Mouse (Mus musculus): ENCODE measurements at regions not wholly inside any gene's neighbourhood (a gene's known extent, or its start where the extent isn't known, plus 50 kb on each side); places are given as distances from the start of the nearest gene placed in this dataset.

DNA sequence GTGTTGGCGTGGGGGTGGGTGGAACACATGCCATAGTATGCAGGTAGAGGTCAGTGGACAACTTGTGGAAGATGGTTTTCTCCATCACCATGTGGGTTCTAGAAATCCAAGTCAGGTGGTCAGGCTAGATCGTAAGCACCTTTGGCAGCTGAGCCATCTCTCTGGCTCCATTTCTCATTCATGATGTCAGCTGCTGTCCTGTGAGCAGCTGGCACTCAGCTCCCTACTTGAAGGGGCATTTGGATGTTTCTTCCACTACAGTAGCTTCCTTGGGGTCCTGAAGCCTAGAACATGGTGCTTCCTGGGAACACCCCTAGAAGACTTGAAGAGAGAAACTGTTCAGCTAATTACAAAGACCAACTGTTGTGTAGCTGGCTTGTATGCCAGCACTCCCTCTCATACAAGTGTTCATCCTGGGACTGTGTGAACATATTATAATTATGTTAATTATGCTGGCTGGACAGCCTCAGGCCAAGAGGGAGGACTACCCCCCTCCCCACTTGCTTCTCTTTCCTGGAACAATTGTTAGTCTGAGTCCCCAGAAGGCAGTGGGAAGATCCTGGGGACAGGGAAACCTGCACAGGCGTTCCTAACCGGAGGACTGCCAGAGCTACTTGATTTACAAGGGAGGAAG lies 160.4 kb downstream of the C1d start:
- Histone ChIP-seq H3K9me3 (ENCODE audit: control insufficient read depth, low read length) (peaks cover 4% of the 10 kb centered on the region; the same call in 1 of the 2 replicates), H3K27me3 (ENCODE audit: control insufficient read depth, insufficient read depth, low read length) (no peaks in the 10 kb centered on the region), H3K4me3 (replicated peaks; ENCODE audit: low read length) (no peak overlapping the region), H3K36me3 (ENCODE audit: control insufficient read depth, insufficient read depth, low read length) (no peaks in the 10 kb centered on the region), H3K4me1 (ENCODE audit: control insufficient read depth, insufficient read depth, low read length) (no peaks in the 10 kb centered on the region), H3K4me2 (replicated peaks; ENCODE audit: low read depth, low read length, severe bottlenecking) (no peak overlapping the region), H3K27ac (replicated peaks; ENCODE audit: low read depth, low read length) (no peak overlapping the region), H3K9ac (ENCODE audit: low read depth, low read length, severe bottlenecking) (no peak overlapping the region)
- DNase-seq (ENCODE audit: low spot score) (no peak), ATAC-seq (ENCODE audit: low FRiP score, low read depth) (no peak)
- WGBS: 55% methylated on average over 4 of the region's 4 CpGs
- no peak for TF ChIP-seq POLR2A (IDR thresholded peaks at IDR 0.05; ENCODE audit: borderline replicate concordance, extremely low read depth, insufficient read depth, insufficient read length)

DNA sequence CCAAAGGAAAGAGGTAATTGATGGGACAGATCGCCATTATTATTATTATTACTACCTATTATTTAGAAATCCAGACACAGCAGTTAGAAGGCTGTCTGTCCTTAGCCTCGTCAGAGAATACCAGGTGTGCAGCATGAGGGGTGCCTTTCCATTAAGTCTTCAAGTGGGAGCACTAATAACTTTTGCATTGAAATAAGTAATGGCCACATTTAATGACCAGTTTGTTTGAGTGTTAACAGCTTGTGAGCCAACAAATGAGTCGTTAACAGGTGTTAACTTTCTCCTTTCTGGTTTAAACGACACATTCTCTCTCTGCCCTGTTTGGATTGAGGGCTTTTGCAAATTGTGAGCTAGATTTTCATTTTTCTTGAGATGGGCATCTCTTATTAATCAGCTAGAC lies 184.8 kb downstream of the C1d start:
- H3K4me1 ChIP-seq (ENCODE audit: control insufficient read depth, insufficient read depth, low read length): no peaks in the 10 kb centered on the region
- H3K9ac ChIP-seq (ENCODE audit: low read depth, low read length, severe bottlenecking): no peak overlapping the region
- no peak overlapping the region for H3K27ac ChIP-seq (replicated peaks; ENCODE audit: low read depth, low read length)
- H3K9me3 ChIP-seq (ENCODE audit: control insufficient read depth, low read length): no peaks in the 10 kb centered on the region
- 11% methylated on average over 4 of the region's 4 CpGs for WGBS
- DNase-seq (ENCODE audit: low spot score) (no peak), ATAC-seq (ENCODE audit: low FRiP score, low read depth) (no peak)
- no peak for TF ChIP-seq POLR2A (IDR thresholded peaks at IDR 0.05; ENCODE audit: borderline replicate concordance, extremely low read depth, insufficient read depth, insufficient read length)
- H3K27me3 ChIP-seq (ENCODE audit: control insufficient read depth, insufficient read depth, low read length): no peaks in the 10 kb centered on the region
- no peak overlapping the region for H3K4me2 ChIP-seq (replicated peaks; ENCODE audit: low read depth, low read length, severe bottlenecking)
- no peak overlapping the region for H3K4me3 ChIP-seq (replicated peaks; ENCODE audit: low read length)
- H3K36me3 ChIP-seq (ENCODE audit: control insufficient read depth, insufficient read depth, low read length): no peaks in the 10 kb centered on the region

DNA sequence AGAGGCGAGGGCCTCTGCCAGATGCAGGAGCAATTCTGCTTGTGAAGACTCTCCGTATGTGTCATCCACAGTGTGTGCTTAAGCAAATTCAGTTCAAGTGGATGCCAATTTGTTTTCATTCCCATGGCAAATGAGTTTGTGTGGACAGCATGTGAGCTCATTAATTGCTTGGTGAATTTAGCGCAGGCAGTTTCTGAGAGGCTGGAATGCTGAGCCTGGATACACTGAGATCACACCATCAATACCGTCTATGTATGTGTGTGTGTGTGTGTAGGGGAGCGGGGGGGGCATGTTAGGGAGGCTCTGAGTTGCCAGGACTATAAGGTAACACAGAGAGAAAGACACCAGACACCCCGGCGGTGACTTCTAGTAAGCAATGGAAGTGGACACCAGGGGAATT lies 191.9 kb downstream of the C1d start:
- no peak for DNase-seq (ENCODE audit: low spot score)
- ATAC-seq (ENCODE audit: low FRiP score, low read depth): no peak
- Histone ChIP-seq H3K4me1 (ENCODE audit: control insufficient read depth, insufficient read depth, low read length) (0 out of 2 replicates have a peak, but pooled peaks cover 3% of the 10 kb centered on the region), H3K4me2 (replicated peaks; ENCODE audit: low read depth, low read length, severe bottlenecking) (no peak overlapping the region), H3K4me3 (replicated peaks; ENCODE audit: low read length) (no peak overlapping the region), H3K9ac (ENCODE audit: low read depth, low read length, severe bottlenecking) (no peak overlapping the region), H3K36me3 (ENCODE audit: control insufficient read depth, insufficient read depth, low read length) (no peaks in the 10 kb centered on the region), H3K27ac (replicated peaks; ENCODE audit: low read depth, low read length) (no peak overlapping the region), H3K9me3 (ENCODE audit: control insufficient read depth, low read length) (no peaks in the 10 kb centered on the region), H3K27me3 (ENCODE audit: control insufficient read depth, insufficient read depth, low read length) (no peaks in the 10 kb centered on the region; the same call in 1 of the 2 replicates)
- WGBS: 62% methylated on average over 7 of the region's 7 CpGs
- no peak for TF ChIP-seq POLR2A (IDR thresholded peaks at IDR 0.05; ENCODE audit: borderline replicate concordance, extremely low read depth, insufficient read depth, insufficient read length)

DNA sequence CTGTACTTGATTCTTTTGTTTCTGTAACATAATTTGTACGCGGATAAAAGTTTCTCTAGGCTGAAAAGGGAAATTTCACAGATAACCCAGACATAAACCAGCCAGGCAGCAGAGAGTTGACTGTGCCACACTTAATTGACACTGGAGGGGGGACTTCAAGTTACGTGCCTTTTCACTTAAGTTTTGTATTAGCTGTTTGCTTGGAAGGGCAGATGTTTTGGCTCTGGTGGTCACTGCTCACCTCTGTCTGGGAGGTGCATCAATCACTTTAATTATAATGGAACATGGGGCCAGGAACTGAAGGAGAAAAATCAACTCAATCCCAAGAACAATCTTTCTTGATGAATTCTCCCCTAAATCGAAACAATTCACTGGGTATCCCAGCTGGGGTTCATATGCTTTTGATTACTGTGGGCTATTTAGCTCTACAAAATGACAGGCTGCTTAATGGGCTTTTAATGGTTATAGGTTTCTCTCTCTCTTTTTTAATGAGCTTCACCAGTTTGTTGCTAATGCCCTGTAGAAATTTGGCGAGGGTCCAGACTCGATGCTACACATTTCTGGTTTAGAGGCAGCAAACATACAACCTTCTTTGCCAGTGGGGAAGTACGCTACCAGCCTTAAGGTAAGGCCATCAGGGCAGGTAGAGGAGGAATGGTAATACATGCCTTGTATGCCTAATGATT lies 193.1 kb downstream of the C1d start:
- no peak for DNase-seq (ENCODE audit: low spot score)
- Histone ChIP-seq H3K9me3 (ENCODE audit: control insufficient read depth, low read length) (no peaks in the 10 kb centered on the region), H3K9ac (ENCODE audit: low read depth, low read length, severe bottlenecking) (no peak overlapping the region), H3K36me3 (ENCODE audit: control insufficient read depth, insufficient read depth, low read length) (no peaks in the 10 kb centered on the region), H3K4me1 (ENCODE audit: control insufficient read depth, insufficient read depth, low read length) (0 out of 2 replicates have a peak, but pooled peaks cover 3% of the 10 kb centered on the region), H3K4me3 (replicated peaks; ENCODE audit: low read length) (no peak overlapping the region), H3K27ac (replicated peaks; ENCODE audit: low read depth, low read length) (no peak overlapping the region), H3K4me2 (replicated peaks; ENCODE audit: low read depth, low read length, severe bottlenecking) (no peak overlapping the region), H3K27me3 (ENCODE audit: control insufficient read depth, insufficient read depth, low read length) (no peaks in the 10 kb centered on the region; the same call in 1 of the 2 replicates)
- 15% methylated on average over 7 of the region's 7 CpGs for WGBS
- ATAC-seq (ENCODE audit: low FRiP score, low read depth): no peak
- no peak for TF ChIP-seq POLR2A (IDR thresholded peaks at IDR 0.05; ENCODE audit: borderline replicate concordance, extremely low read depth, insufficient read depth, insufficient read length)

DNA sequence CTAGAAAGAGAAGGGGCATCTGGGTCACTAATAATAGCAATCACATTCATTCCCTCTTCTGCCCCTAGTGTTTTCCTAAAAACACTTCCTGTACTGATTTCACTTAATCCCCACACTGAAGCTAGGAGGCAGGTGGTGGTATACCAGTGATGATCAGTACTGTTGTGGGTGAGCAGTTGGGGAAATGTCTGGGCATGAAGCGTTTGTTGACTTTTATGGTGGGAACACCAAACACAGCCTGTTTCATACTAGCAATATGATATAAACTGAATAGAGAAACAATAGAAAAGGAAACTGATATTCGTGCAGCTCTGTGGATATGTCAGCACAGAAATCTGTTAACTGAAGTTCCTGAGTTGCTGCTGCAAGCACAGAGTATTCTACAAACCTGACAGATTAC lies 194.1 kb downstream of the C1d start:
- Histone ChIP-seq H3K27me3 (ENCODE audit: control insufficient read depth, insufficient read depth, low read length) (no peaks in the 10 kb centered on the region; the same call in 1 of the 2 replicates), H3K9me3 (ENCODE audit: control insufficient read depth, low read length) (no peaks in the 10 kb centered on the region), H3K27ac (replicated peaks; ENCODE audit: low read depth, low read length) (no peak overlapping the region), H3K4me1 (ENCODE audit: control insufficient read depth, insufficient read depth, low read length) (0 out of 2 replicates have a peak, but pooled peaks cover 3% of the 10 kb centered on the region), H3K9ac (ENCODE audit: low read depth, low read length, severe bottlenecking) (no peak overlapping the region), H3K36me3 (ENCODE audit: control insufficient read depth, insufficient read depth, low read length) (no peaks in the 10 kb centered on the region), H3K4me3 (replicated peaks; ENCODE audit: low read length) (no peak overlapping the region), H3K4me2 (replicated peaks; ENCODE audit: low read depth, low read length, severe bottlenecking) (no peak overlapping the region)
- whole genome bisulfite sequencing: 78% methylated on average over 2 of the region's 2 CpGs
- TF ChIP-seq POLR2A (IDR thresholded peaks at IDR 0.05; ENCODE audit: borderline replicate concordance, extremely low read depth, insufficient read depth, insufficient read length): no peak
- ATAC-seq (ENCODE audit: low FRiP score, low read depth) (no peak), DNase-seq (ENCODE audit: low spot score) (no peak)
